Comparison of ENCODE assay signal across 8 mouse cellular contexts in genomic region chr17:26452371-26452972, GRCm38 (mm10). TPM values are rescaled to one million over a fixed set of nuclear protein-coding genes. Genes with fewer than 3 reads are reported as not detected.
DNase-seq lines count a peak whose midpoint lies in the region; ATAC-seq and TF ChIP-seq lines count a peak whose summit lies in the region.

No protein-coding gene starts in this region.

- TF ChIP-seq CTCF in MEL (IDR thresholded peaks at IDR 0.05 in 2 of 3, conservative IDR thresholded peaks at IDR 0.05 in 1 of 3; ENCODE audit: control insufficient read depth in 1 of 3, insufficient read depth in 1 of 3, low read depth in 2 of 3, low read length in 3 of 3, poor library complexity in 1 of 3, severe bottlenecking in 1 of 3): peak; percentile 59 to 78 (median 61)
- TF ChIP-seq CTCF in heart, adult 2 months (IDR thresholded peaks at IDR 0.05): peak; percentile 88
- peak; percentile 85 for TF ChIP-seq CTCF in kidney, postnatal 0 days (IDR thresholded peaks at IDR 0.05; ENCODE audit: low read depth)

- 0 out of 4 replicates have a peak, but pooled peaks cover 0 to 2% of the 10 kb centered on the region in 2 experiments for H3K27me3 ChIP-seq in MEL (ENCODE audit: control insufficient read depth in 1 of 2, insufficient read depth in 2 of 2, low read length in 2 of 2)
- H3K27me3 ChIP-seq in heart, adult 2 months (ENCODE audit: control insufficient read depth, insufficient read depth, low read length): no peaks in the 10 kb centered on the region
- H3K27me3 ChIP-seq in kidney, postnatal 0 days (ENCODE audit: insufficient read depth, low read length): no peaks in the 10 kb centered on the region
- no peaks in the 10 kb centered on the region for H3K27me3 ChIP-seq in lung, embryonic 15.5 days
- no peaks in the 10 kb centered on the region for H3K27me3 ChIP-seq in splenic B cell, adult 2 months (ENCODE audit: control insufficient read depth, insufficient read depth, low read length, poor library complexity, severe bottlenecking)

- H3K27ac ChIP-seq in MEL (ENCODE audit: control insufficient read depth, low read depth, low read length): no peak overlapping the region
- H3K27ac ChIP-seq in heart, adult 2 months: peak overlapping the region; percentile 69
- peak overlapping the region; percentile 67; the same call in 1 of the 2 replicates for H3K27ac ChIP-seq in kidney, postnatal 0 days
- H3K27ac ChIP-seq in lung, embryonic 15.5 days: peak overlapping the region; percentile 38

- WGBS in heart, adult 2 months: 56% methylated on average over 5 of the region's 5 CpGs
- WGBS in kidney, postnatal 0 days: 46% methylated on average over 5 of the region's 5 CpGs
- WGBS in lung, embryonic 15.5 days: 56% methylated on average over 5 of the region's 5 CpGs

- no peak overlapping the region for H3K4me3 ChIP-seq in MEL (ENCODE audit: control insufficient read depth in 1 of 2, insufficient read depth in 1 of 2, low read depth in 2 of 2, low read length in 2 of 2)
- no peak overlapping the region for H3K4me3 ChIP-seq in heart, adult 2 months
- H3K4me3 ChIP-seq in kidney, postnatal 0 days (replicated peaks; ENCODE audit: low read depth, low read length): no peak overlapping the region
- H3K4me3 ChIP-seq in lung, embryonic 15.5 days: no peak overlapping the region

- H3K4me2 ChIP-seq in kidney, postnatal 0 days (ENCODE audit: low read length): no peak overlapping the region
- no peak overlapping the region for H3K4me2 ChIP-seq in lung, embryonic 15.5 days

- no peaks in the 10 kb centered on the region for H3K9me3 ChIP-seq in MEL (replicated peaks; ENCODE audit: insufficient read depth, low read length)
- H3K9me3 ChIP-seq in kidney, postnatal 0 days (replicated peaks; ENCODE audit: low read length): no peaks in the 10 kb centered on the region
- no peaks in the 10 kb centered on the region for H3K9me3 ChIP-seq in lung, embryonic 15.5 days

- no peak for ATAC-seq in kidney, postnatal 0 days (replicated peaks; ENCODE audit: low FRiP score, low read depth)
- ATAC-seq in lung, embryonic 15.5 days (ENCODE audit: borderline replicate concordance, extremely low read depth, low FRiP score, low TSS enrichment): no peak

- no peaks in the 10 kb centered on the region; a peak in 1 of 4 replicates for H3K36me3 ChIP-seq in MEL (ENCODE audit: control insufficient read depth in 1 of 2, insufficient read depth in 2 of 2, low read length in 2 of 2)
- no peaks in the 10 kb centered on the region for H3K36me3 ChIP-seq in heart, adult 2 months (ENCODE audit: control insufficient read depth, insufficient read depth, low read length)
- H3K36me3 ChIP-seq in kidney, postnatal 0 days (ENCODE audit: insufficient read depth, low read length): no peaks in the 10 kb centered on the region
- H3K36me3 ChIP-seq in lung, embryonic 15.5 days: no peaks in the 10 kb centered on the region
- no peaks in the 10 kb centered on the region for H3K36me3 ChIP-seq in splenic B cell, adult 2 months (ENCODE audit: control insufficient read depth, insufficient read depth, low read length, poor library complexity, severe bottlenecking)

- TF ChIP-seq EP300 in MEL (IDR thresholded peaks at IDR 0.05; ENCODE audit: low read depth in 1 of 2, low read length in 2 of 2): no peak
- TF ChIP-seq EP300 in heart, adult 2 months (IDR thresholded peaks at IDR 0.05; ENCODE audit: insufficient read depth, low read depth, low read length): 0 out of 2 replicates have a peak, but pooled peaks have one; percentile 49

- DNase-seq in cerebellum, adult 18-20 months: peak; percentile 27 to 52
- DNase-seq in cerebellum, adult 11-12 months: no peak
- DNase-seq in MEL (ENCODE audit: low read depth, low spot score): peak; percentile 70
- DNase-seq in cerebellum, postnatal 25 days: peak; percentile 63 to 75
- peak; percentile 68 to 74 for DNase-seq in heart, adult 2 months
- peak; percentile 89 for DNase-seq in kidney, postnatal 0 days (ENCODE audit: low spot score)
- DNase-seq in splenic B cell, adult 2 months (ENCODE audit: low read depth, low spot score): peak; percentile 47

- no peak overlapping the region for H3K9ac ChIP-seq in MEL (ENCODE audit: control insufficient read depth, low read depth, low read length, poor library complexity, severe bottlenecking)
- no peak overlapping the region for H3K9ac ChIP-seq in heart, adult 2 months (ENCODE audit: low read depth, low read length)
- H3K9ac ChIP-seq in kidney, postnatal 0 days (ENCODE audit: low read depth, low read length): no peak overlapping the region
- H3K9ac ChIP-seq in lung, embryonic 15.5 days: no peak overlapping the region

- TF ChIP-seq POLR2A in MEL (IDR thresholded peaks at IDR 0.05; ENCODE audit: control insufficient read depth in 1 of 2, insufficient read depth in 1 of 2, low read depth in 1 of 2, low read length in 2 of 2, poor library complexity in 1 of 2): no peak
- TF ChIP-seq POLR2A in heart, adult 2 months (IDR thresholded peaks at IDR 0.05; ENCODE audit: insufficient read depth, low read depth, low read length): no peak

- 0 out of 4 replicates have a peak, but pooled peaks cover 0 to 5% of the 10 kb centered on the region in 2 experiments for H3K4me1 ChIP-seq in MEL (ENCODE audit: control insufficient read depth in 1 of 2, insufficient read depth in 2 of 2, low read length in 2 of 2)
- H3K4me1 ChIP-seq in heart, adult 2 months (ENCODE audit: control insufficient read depth, insufficient read depth, low read length): peaks cover 5% of the 10 kb centered on the region
- H3K4me1 ChIP-seq in kidney, postnatal 0 days (replicated peaks; ENCODE audit: insufficient read depth, low read length): peaks cover 16% of the 10 kb centered on the region; the same call in 1 of the 2 replicates
- H3K4me1 ChIP-seq in lung, embryonic 15.5 days: peaks cover 8% of the 10 kb centered on the region

- peak; percentile 77 for TF ChIP-seq RAD21 in MEL (IDR thresholded peaks at IDR 0.05; ENCODE audit: low read depth, low read length)

- intact Hi-C loops in heart, adult 2 months (cut with DNase I): loop anchor here (1.0 kb wide), 1 partner anchor 138 kb away; no protein-coding TSS in a partner anchor

- no peaks in the 10 kb centered on the region for H3K79me2 ChIP-seq in MEL (ENCODE audit: control insufficient read depth, insufficient read depth, low read length, poor library complexity)
- H3K79me2 ChIP-seq in heart, adult 2 months (replicated peaks; ENCODE audit: control insufficient read depth, insufficient read depth, low read length): no peaks in the 10 kb centered on the region

TF ChIP-seq in MEL, 35 proteins besides CTCF, POLR2A, EP300 and RAD21:
- TF ChIP-seq NRF1 (IDR thresholded peaks at IDR 0.05; ENCODE audit: insufficient read depth, low read depth, low read length, poor library complexity, severe bottlenecking) (no peak), MYC (IDR thresholded peaks at IDR 0.05; ENCODE audit: low read depth, low read length) (no peak), ZC3H11A (IDR thresholded peaks at IDR 0.05; ENCODE audit: low read depth, low read length) (peak; percentile 62), MYB (IDR thresholded peaks at IDR 0.05; ENCODE audit: low read depth, low read length) (no peak), SMC3 (IDR thresholded peaks at IDR 0.05; ENCODE audit: low read depth, low read length) (peak; percentile 74)

RNA-seq across cellular contexts. Expression of gene Neurl1b, which starts 37.8 kb away (rescaled TPM):
- total RNA-seq in MEL (2012; rRNA removed): 0.12 and 0.13 TPM in 2 replicates
- under 1 TPM in 1 of 2 experiments, not detected in 1; 0.28 TPM for polyA plus RNA-seq in MEL (2012; ENCODE audit: insufficient read depth in 1 of 2, insufficient read length in 2 of 2, low read depth in 1 of 2, low replicate concordance in 2 of 2, missing spikeins in 1 of 2)
- total RNA-seq in heart, adult 2 months (2021): 1 to 10 TPM; 3.9 to 5.0 TPM
- polyA plus RNA-seq in heart, adult 2 months (2012; rRNA removed): 4.6 and 4.7 TPM in 2 replicates
- polyA plus RNA-seq in kidney, postnatal 0 days (2015; fragmentation: Nextera tagmentation; extraction: Ambion mirVana): 1.6 and 2.1 TPM in 2 replicates
- 1.8 and 2.0 TPM in 2 replicates for polyA plus RNA-seq in lung, embryonic 15.5 days (2015; fragmentation: Nextera tagmentation; extraction: Ambion mirVana)
